Mouse (Mus musculus): Measurements from ENCODE around the gene Ppm1a. TPM values are rescaled to one million over a fixed set of nuclear protein-coding genes. Genes with fewer than 3 reads are reported as not detected.

Gene Ppm1a
- total and polyA plus RNA-seq, 3 experiments = 15.7 to 154 (median 75.8) TPM

DNA sequence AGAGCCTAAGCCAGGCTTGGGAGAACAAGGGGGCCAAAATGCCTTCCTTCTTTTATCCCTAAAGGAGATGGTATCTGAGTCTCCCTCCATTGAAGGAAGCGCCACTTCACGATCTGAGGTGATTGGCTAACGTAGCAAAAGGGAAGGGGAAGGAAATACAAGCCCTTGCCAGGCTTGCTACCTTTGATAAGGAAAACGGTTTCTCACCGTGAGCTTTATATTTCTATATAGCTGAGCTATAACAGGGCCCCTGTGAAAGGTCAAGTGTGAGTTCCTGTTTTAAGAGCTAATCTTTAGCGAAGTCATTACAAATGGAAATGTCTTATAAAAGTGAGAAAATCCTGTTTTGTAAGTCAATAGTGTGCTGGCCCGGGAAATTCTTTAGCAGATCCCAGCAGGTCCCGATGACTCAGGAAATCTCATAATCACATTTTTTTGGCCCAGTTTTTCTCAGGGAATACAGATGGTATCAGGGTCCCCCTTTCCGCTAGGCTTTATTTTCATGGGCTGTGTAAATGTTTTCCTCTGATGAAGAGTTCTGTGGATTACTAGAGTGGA, 12.4 kb upstream of the Ppm1a start:
- Histone ChIP-seq H3K36me3 (replicated peaks) (no peaks in the 10 kb centered on the region), H3K4me3 (ENCODE audit: low read depth, low read length) (no peak overlapping the region), H3K4me1 (ENCODE audit: insufficient read depth, low read depth, low read length) (peaks cover 17% of the 10 kb centered on the region), H3K27me3 (ENCODE audit: insufficient read depth, low read length) (no peaks in the 10 kb centered on the region; the same call in 1 of the 2 replicates), H3K9me3 (replicated peaks) (no peaks in the 10 kb centered on the region)
- TF ChIP-seq POLR2AphosphoS5 (IDR thresholded peaks at IDR 0.05; ENCODE audit: insufficient replicate concordance, low read depth, low read length) (no peak), TAL1 (conservative IDR thresholded peaks at IDR 0.05; ENCODE audit: low read depth, low read length) (no peak), GATA1 (IDR thresholded peaks at IDR 0.05; ENCODE audit: borderline replicate concordance, low read length) (no peak), CTCF (IDR thresholded peaks at IDR 0.05; ENCODE audit: low read depth, low read length) (no peak), GATA2 (IDR thresholded peaks at IDR 0.05; ENCODE audit: borderline replicate concordance, low read depth, low read length) (no peak)
- peak; percentile 18 for DNase-seq (ENCODE audit: low spot score)
- ATAC-seq (ENCODE audit: extremely low read depth, insufficient number of reproducible peaks, low FRiP score, poor library complexity, severe bottlenecking) = peak; percentile 67

DNA sequence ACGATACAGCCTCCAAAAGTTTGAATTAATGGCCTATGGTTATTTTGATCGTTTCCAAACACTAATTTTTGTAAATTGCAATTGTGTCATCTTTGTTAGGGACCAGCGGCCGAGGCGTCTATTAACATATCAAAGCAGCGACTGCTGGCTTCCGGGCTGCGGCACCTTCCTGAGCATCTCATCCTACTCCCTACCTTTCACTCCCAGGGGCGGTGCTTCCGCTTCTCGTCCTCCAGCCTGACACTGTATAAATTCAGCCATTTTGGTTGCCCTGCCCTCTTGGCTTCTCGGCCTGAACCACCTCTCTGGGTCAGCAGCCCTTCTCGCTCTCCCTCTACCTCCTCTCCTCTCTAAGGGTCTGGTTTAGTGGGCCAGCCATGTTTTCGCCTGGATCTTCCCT, 11.8 kb upstream of the Ppm1a start:
- no peak overlapping the region for H3K4me3 ChIP-seq (ENCODE audit: low read depth, low read length)
- no peak for TF ChIP-seq CTCF (IDR thresholded peaks at IDR 0.05; ENCODE audit: low read depth, low read length)
- no peak for TF ChIP-seq GATA1 (IDR thresholded peaks at IDR 0.05; ENCODE audit: borderline replicate concordance, low read length)
- TF ChIP-seq POLR2AphosphoS5 (IDR thresholded peaks at IDR 0.05; ENCODE audit: insufficient replicate concordance, low read depth, low read length) = no peak
- no peak for TF ChIP-seq TAL1 (conservative IDR thresholded peaks at IDR 0.05; ENCODE audit: low read depth, low read length)
- no peak for TF ChIP-seq GATA2 (IDR thresholded peaks at IDR 0.05; ENCODE audit: borderline replicate concordance, low read depth, low read length)
- 0 out of 2 replicates have a peak, but pooled peaks have one; percentile 1 for ATAC-seq (ENCODE audit: extremely low read depth, insufficient number of reproducible peaks, low FRiP score, poor library complexity, severe bottlenecking)
- peaks cover under 1% of the 10 kb centered on the region for H3K27me3 ChIP-seq (ENCODE audit: insufficient read depth, low read length)
- H3K36me3 ChIP-seq (replicated peaks) = no peaks in the 10 kb centered on the region
- no peak for DNase-seq (ENCODE audit: low spot score)
- H3K9me3 ChIP-seq (replicated peaks) = no peaks in the 10 kb centered on the region
- peaks cover 17% of the 10 kb centered on the region for H3K4me1 ChIP-seq (ENCODE audit: insufficient read depth, low read depth, low read length)

DNA sequence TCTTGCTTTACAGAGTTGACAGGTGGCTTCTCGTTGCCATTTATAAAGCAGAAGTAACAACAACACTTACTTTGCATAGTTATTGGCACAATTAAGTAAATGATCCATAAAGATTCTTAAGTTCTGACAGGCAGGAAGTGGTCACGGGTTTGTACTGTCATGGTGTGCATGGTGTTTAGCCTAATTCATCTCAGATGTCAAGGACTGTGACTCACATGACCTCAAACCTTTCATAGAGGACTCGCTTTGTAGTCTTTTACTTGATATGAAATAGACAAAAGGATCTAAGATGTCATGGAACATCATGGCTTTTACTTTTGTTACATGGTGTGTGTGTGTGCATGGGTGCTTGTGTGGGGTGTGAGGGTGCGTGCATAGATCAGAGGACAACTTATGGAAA, 8.9 kb upstream of the Ppm1a start:
- ATAC-seq (ENCODE audit: extremely low read depth, insufficient number of reproducible peaks, low FRiP score, poor library complexity, severe bottlenecking) (no peak), DNase-seq (ENCODE audit: low spot score) (no peak)
- Histone ChIP-seq H3K36me3 (replicated peaks) (no peaks in the 10 kb centered on the region), H3K27me3 (ENCODE audit: insufficient read depth, low read length) (peaks cover 8% of the 10 kb centered on the region; the same call in 1 of the 2 replicates), H3K4me3 (ENCODE audit: low read depth, low read length) (no peak overlapping the region), H3K9me3 (replicated peaks) (no peaks in the 10 kb centered on the region), H3K4me1 (ENCODE audit: insufficient read depth, low read depth, low read length) (peaks cover 17% of the 10 kb centered on the region)
- TF ChIP-seq GATA2 (IDR thresholded peaks at IDR 0.05; ENCODE audit: borderline replicate concordance, low read depth, low read length) = no peak
- no peak for TF ChIP-seq POLR2AphosphoS5 (IDR thresholded peaks at IDR 0.05; ENCODE audit: insufficient replicate concordance, low read depth, low read length)
- TF ChIP-seq GATA1 (IDR thresholded peaks at IDR 0.05; ENCODE audit: borderline replicate concordance, low read length) = no peak
- TF ChIP-seq CTCF (IDR thresholded peaks at IDR 0.05; ENCODE audit: low read depth, low read length) = no peak

DNA sequence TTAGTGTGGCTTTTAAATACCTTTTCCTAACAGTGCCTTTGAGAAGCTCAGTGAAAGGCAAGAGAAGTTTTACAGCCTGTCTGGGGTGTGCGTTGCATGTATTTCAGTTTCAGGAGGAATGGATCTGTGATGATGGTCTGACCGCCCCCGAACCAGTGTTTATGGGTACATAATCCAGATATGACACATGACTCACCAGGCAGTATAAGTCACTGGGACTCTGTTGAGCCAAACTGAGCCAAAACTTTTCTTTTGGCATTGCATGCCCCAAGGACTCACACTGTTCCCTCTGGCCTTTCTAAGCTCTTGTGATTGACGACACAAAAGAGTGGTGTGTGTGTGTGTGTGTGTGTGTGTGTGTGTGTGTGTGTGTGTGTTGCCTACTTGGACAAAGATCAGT, 8.4 kb upstream of the Ppm1a start:
- TF ChIP-seq GATA2 (IDR thresholded peaks at IDR 0.05; ENCODE audit: borderline replicate concordance, low read depth, low read length) (no peak), CTCF (IDR thresholded peaks at IDR 0.05; ENCODE audit: low read depth, low read length) (no peak), TAL1 (conservative IDR thresholded peaks at IDR 0.05; ENCODE audit: low read depth, low read length) (no peak), POLR2AphosphoS5 (IDR thresholded peaks at IDR 0.05; ENCODE audit: insufficient replicate concordance, low read depth, low read length) (no peak), GATA1 (IDR thresholded peaks at IDR 0.05; ENCODE audit: borderline replicate concordance, low read length) (no peak)
- H3K4me1 ChIP-seq (ENCODE audit: insufficient read depth, low read depth, low read length) = peaks cover 17% of the 10 kb centered on the region
- no peak for DNase-seq (ENCODE audit: low spot score)
- H3K36me3 ChIP-seq (replicated peaks) = no peaks in the 10 kb centered on the region
- no peaks in the 10 kb centered on the region for H3K9me3 ChIP-seq (replicated peaks)
- no peak for ATAC-seq (ENCODE audit: extremely low read depth, insufficient number of reproducible peaks, low FRiP score, poor library complexity, severe bottlenecking)
- peaks cover 8% of the 10 kb centered on the region; the same call in 1 of the 2 replicates for H3K27me3 ChIP-seq (ENCODE audit: insufficient read depth, low read length)
- H3K4me3 ChIP-seq (ENCODE audit: low read depth, low read length) = no peak overlapping the region

DNA sequence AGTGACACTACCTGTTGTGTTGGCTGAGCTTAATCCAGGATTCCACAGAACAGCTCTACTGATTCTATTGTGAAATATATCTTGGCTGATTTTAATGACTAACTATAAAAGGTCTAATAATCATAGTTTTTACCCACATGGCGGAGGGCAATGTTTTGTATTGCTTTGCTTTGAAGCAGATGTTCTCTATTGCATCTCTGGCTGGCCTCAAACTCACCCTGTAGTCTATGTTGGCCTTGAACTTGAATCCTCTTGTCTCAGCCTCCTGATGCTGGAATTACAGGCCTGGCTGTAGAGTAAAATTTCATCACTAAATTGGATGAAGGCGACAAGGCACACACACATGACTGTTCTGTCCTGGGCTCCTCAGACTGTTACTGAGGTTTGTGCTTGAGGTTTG, 7.8 kb upstream of the Ppm1a start:
- Histone ChIP-seq H3K27me3 (ENCODE audit: insufficient read depth, low read length) (peaks cover 8% of the 10 kb centered on the region; the same call in 1 of the 2 replicates), H3K4me1 (ENCODE audit: insufficient read depth, low read depth, low read length) (peaks cover 14% of the 10 kb centered on the region), H3K9me3 (replicated peaks) (no peaks in the 10 kb centered on the region), H3K36me3 (replicated peaks) (no peaks in the 10 kb centered on the region), H3K4me3 (ENCODE audit: low read depth, low read length) (no peak overlapping the region)
- no peak for ATAC-seq (ENCODE audit: extremely low read depth, insufficient number of reproducible peaks, low FRiP score, poor library complexity, severe bottlenecking)
- DNase-seq (ENCODE audit: low spot score) = no peak
- TF ChIP-seq POLR2AphosphoS5 (IDR thresholded peaks at IDR 0.05; ENCODE audit: insufficient replicate concordance, low read depth, low read length) (no peak), TAL1 (conservative IDR thresholded peaks at IDR 0.05; ENCODE audit: low read depth, low read length) (no peak), GATA2 (IDR thresholded peaks at IDR 0.05; ENCODE audit: borderline replicate concordance, low read depth, low read length) (no peak), GATA1 (IDR thresholded peaks at IDR 0.05; ENCODE audit: borderline replicate concordance, low read length) (no peak), CTCF (IDR thresholded peaks at IDR 0.05; ENCODE audit: low read depth, low read length) (no peak)

DNA sequence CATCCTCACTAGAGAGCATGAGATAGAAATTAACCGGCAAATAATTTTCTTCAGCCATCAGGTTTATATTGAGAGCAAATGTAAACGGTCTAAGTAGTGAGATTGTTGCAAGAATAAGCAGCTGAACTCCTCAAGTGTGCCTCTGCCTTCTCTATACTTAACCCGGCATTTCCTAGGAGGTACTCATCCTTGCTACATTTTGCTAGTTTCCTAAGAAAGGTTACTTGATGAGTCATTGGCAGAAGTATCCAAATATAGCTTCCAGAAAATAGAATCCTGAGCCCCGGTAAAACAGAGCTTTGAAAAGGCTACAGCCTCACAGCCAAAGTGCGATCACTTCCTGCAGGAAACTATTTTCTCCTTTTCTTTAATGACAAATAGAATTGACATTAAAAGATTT, 7.2 kb upstream of the Ppm1a start:
- Histone ChIP-seq H3K36me3 (replicated peaks) (no peaks in the 10 kb centered on the region), H3K4me3 (ENCODE audit: low read depth, low read length) (no peak overlapping the region), H3K27me3 (ENCODE audit: insufficient read depth, low read length) (peaks cover 8% of the 10 kb centered on the region; the same call in 1 of the 2 replicates), H3K9me3 (replicated peaks) (no peaks in the 10 kb centered on the region), H3K4me1 (ENCODE audit: insufficient read depth, low read depth, low read length) (peaks cover 10% of the 10 kb centered on the region)
- DNase-seq (ENCODE audit: low spot score) (no peak), ATAC-seq (ENCODE audit: extremely low read depth, insufficient number of reproducible peaks, low FRiP score, poor library complexity, severe bottlenecking) (no peak)
- TF ChIP-seq GATA1 (IDR thresholded peaks at IDR 0.05; ENCODE audit: borderline replicate concordance, low read length) = no peak
- TF ChIP-seq CTCF (IDR thresholded peaks at IDR 0.05; ENCODE audit: low read depth, low read length) = no peak
- TF ChIP-seq TAL1 (conservative IDR thresholded peaks at IDR 0.05; ENCODE audit: low read depth, low read length) = no peak
- no peak for TF ChIP-seq GATA2 (IDR thresholded peaks at IDR 0.05; ENCODE audit: borderline replicate concordance, low read depth, low read length)
- TF ChIP-seq POLR2AphosphoS5 (IDR thresholded peaks at IDR 0.05; ENCODE audit: insufficient replicate concordance, low read depth, low read length) = no peak

Measured in G1E (cell line).